Mouse (Mus musculus): ENCODE data around the gene Lypd4.
A peak's percentile ranks its signal among the peaks of the same experiment; 100 is the strongest.

Gene Lypd4

DNA sequence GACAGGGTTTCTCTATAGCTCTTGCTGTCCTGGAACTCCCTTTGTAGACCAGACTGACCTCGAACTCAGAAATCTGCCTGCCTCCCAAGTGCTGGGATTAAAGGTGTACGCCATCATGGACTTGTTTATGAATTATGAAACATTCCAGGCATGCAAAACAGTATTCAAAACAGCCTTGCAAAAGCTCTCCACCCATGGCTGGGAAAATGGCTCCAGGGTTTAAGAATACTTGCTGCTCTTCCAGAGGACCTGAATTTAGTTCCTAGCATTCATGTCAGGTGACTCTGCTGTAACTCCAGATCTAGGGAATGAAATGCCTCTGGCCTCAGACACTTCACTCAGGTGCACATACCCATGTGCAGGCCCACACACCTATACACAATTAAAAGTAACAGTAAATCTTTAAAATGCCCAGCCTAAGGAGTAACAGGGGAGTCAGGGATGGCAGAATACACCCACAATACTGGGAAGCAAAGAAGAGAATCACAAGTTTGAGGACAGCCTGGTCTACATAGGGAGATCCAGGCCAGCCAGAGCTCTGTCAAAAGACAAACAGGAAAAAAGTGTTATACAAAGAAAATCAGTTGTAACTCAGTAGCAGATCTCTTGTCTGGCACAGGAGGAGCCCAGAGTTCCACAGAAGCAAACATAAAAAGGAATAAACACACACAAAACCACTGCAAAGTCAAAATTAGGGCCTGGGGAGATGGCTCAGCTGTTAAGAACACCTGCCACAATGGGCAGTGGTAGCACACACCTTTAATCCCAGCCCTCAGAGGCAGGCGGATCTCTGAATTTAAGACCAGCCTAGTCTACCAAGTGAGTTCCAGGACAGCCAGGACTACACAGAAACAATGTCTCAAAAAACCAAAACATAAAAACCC, 21.7 kb upstream of the Lypd4 start:
- no peak overlapping the region for H3K4me3 ChIP-seq (replicated peaks; ENCODE audit: low read length)
- H3K36me3 ChIP-seq (ENCODE audit: insufficient read depth, low read length), result peaks cover 51% of the 10 kb centered on the region
- peaks cover 67% of the 10 kb centered on the region for H3K4me1 ChIP-seq (replicated peaks; ENCODE audit: low read depth, low read length)
- no peaks in the 10 kb centered on the region for H3K9me3 ChIP-seq (ENCODE audit: low read length)
- H3K27me3 ChIP-seq (ENCODE audit: insufficient read depth, low read length), result no peaks in the 10 kb centered on the region
- TF ChIP-seq POU5F1 (IDR thresholded peaks at IDR 0.05; ENCODE audit: borderline replicate concordance, low read length), result no peak
- TF ChIP-seq NANOG (IDR thresholded peaks at IDR 0.05; ENCODE audit: borderline replicate concordance, low read length), result no peak
- TF ChIP-seq CTCF (conservative IDR thresholded peaks at IDR 0.05; ENCODE audit: low read length), result no peak

DNA sequence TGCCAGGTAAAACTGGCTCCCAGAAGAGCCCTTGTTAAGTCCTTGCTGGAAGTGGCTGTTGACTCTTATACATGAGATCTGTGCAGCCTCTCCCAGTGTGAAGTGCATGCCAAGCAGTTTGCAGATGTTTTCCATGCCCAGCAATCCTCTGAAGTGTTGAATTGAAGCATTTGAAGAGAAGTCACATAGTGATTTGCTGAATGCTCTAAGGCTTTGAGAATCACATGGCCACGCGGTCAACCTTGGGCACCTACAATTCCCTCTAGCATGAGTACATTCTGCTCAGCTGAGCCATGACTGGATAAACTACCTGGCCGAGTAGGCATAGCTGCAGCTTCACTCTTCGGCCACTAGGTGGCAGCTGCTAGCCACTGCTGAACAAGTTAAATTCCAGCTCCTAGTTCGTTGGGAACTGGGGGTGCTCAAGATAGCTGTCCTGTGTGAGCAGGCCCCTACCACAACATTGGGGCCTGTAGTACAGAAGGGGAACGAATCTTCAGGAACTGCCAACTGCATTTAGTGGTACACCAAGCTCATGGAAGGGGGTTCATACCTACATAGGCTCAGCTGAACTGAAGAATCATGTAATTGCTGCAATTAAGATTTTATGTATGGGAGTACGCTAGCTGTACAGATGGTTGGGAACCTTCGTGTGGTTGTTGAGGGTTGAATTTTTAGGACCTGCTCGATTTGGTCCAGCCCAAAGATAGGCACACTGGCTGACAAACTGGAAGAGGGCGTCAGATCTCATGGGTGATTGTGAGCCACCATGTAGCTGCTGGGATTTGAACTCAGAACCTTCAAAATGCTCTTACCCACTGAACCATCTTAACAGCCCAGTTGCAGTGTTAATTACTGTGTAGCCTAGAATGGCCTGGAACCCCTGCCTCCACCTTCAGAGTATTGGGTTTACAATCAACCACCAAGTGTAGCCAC, 20.8 kb upstream of the Lypd4 start:
- Histone ChIP-seq H3K4me3 (replicated peaks; ENCODE audit: low read length) (no peak overlapping the region), H3K27me3 (ENCODE audit: insufficient read depth, low read length) (no peaks in the 10 kb centered on the region), H3K4me1 (replicated peaks; ENCODE audit: low read depth, low read length) (peaks cover 72% of the 10 kb centered on the region), H3K36me3 (ENCODE audit: insufficient read depth, low read length) (peaks cover 60% of the 10 kb centered on the region), H3K9me3 (ENCODE audit: low read length) (no peaks in the 10 kb centered on the region)
- TF ChIP-seq CTCF (conservative IDR thresholded peaks at IDR 0.05; ENCODE audit: low read length) (peak; percentile 100), POU5F1 (IDR thresholded peaks at IDR 0.05; ENCODE audit: borderline replicate concordance, low read length) (no peak)

DNA sequence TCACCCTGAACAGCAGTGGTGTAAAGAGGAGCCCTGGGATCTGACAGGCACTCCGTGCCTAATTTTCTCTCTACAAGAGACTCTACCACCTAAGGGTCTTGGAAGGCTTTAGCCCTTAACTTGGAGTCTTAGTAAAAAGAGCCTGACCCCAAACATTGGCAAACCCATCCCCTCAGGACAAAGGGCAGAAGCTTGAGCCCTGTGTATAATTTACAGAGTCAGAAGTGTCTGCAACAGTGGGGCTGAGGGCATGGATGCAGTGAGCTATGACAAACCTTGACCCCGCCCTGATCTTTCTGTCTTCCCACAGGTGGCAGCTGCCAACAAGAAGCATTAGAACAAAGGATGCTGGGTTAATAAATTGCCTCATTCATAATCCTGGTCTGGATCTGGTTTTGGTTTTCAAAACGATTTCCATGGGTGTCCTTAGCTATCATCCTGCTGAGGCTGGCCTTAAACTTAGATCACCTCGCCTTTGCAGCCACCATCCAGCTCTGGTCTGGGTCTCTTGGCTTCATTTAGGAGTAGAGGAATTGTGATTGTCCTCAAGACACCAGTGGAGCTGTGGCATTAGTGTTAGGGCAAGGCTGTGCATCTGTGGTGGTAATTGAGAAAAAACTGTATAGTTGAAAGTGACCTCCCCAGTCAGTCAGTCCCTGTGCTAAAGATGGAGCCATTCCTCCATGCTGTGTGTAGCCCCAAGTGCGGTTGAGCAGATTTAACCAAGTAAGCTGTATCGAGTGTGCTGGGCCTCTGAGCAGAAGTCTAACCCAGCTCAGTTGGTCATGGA, 19.9 kb upstream of the Lypd4 start:
- no peaks in the 10 kb centered on the region for H3K27me3 ChIP-seq (ENCODE audit: insufficient read depth, low read length)
- peaks cover 73% of the 10 kb centered on the region for H3K4me1 ChIP-seq (replicated peaks; ENCODE audit: low read depth, low read length)
- 0 out of 2 replicates have a peak overlapping the region, but pooled peaks have one; percentile 7 for H3K4me3 ChIP-seq (replicated peaks; ENCODE audit: low read length)
- H3K36me3 ChIP-seq (ENCODE audit: insufficient read depth, low read length), result peaks cover 68% of the 10 kb centered on the region
- no peaks in the 10 kb centered on the region for H3K9me3 ChIP-seq (ENCODE audit: low read length)
- no peak for TF ChIP-seq CTCF (conservative IDR thresholded peaks at IDR 0.05; ENCODE audit: low read length)

DNA sequence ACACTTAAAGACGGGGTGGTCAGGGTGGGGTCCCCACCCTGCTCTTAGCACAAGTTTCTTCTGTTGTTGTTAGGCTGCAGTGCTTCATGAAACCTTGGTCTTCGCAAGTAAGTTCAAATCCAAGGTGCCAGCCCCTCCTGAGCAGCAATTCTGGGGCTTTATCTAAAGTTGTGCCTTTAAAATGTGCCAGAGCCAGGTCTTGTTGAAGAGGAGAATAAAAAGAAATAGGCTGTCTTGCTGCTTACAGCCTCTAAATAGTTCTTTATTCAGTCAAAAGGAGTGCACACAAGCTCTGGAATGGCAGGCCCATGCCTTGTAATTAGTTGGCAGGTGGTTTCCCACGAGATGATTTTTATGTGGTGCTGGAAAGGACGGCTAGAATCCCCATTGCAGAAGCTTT, 17.4 kb upstream of the Lypd4 start:
- H3K27me3 ChIP-seq (ENCODE audit: insufficient read depth, low read length), result no peaks in the 10 kb centered on the region

DNA sequence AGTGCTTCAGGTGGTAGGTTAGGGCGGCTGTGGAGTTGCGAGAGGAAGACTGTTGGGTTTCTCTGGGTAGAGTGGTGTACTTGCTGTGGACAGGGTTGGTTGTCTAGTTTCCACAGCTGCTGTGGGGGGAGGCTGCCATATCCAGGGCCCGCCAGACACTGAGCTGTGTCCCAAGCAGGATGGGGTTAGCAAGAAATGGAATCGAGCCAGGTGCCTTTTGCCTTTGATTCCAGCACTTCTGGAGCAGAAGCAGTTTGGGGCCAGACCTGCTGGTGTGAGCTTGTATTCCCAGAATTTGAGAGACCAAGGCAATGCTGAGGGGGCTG, 16.5 kb upstream of the Lypd4 start:
- peak overlapping the region; percentile 99 for H3K4me3 ChIP-seq (replicated peaks; ENCODE audit: low read length)
- peaks cover 65% of the 10 kb centered on the region for H3K36me3 ChIP-seq (ENCODE audit: insufficient read depth, low read length)
- H3K27me3 ChIP-seq (ENCODE audit: insufficient read depth, low read length), result no peaks in the 10 kb centered on the region
- no peaks in the 10 kb centered on the region for H3K9me3 ChIP-seq (ENCODE audit: low read length)
- TF ChIP-seq NANOG (IDR thresholded peaks at IDR 0.05; ENCODE audit: borderline replicate concordance, low read length) (no peak), CTCF (conservative IDR thresholded peaks at IDR 0.05; ENCODE audit: low read length) (no peak), POU5F1 (IDR thresholded peaks at IDR 0.05; ENCODE audit: borderline replicate concordance, low read length) (no peak)
- peaks cover 75% of the 10 kb centered on the region for H3K4me1 ChIP-seq (replicated peaks; ENCODE audit: low read depth, low read length)

More for the DNA sequence above, 17.4 kb upstream of the Lypd4 start:
- TF ChIP-seq POU5F1 (IDR thresholded peaks at IDR 0.05; ENCODE audit: borderline replicate concordance, low read length) (no peak), CTCF (conservative IDR thresholded peaks at IDR 0.05; ENCODE audit: low read length) (no peak), NANOG (IDR thresholded peaks at IDR 0.05; ENCODE audit: borderline replicate concordance, low read length) (no peak)
- Histone ChIP-seq H3K36me3 (ENCODE audit: insufficient read depth, low read length) (peaks cover 68% of the 10 kb centered on the region), H3K4me3 (replicated peaks; ENCODE audit: low read length) (peak overlapping the region; percentile 99), H3K9me3 (ENCODE audit: low read length) (no peaks in the 10 kb centered on the region), H3K4me1 (replicated peaks; ENCODE audit: low read depth, low read length) (peaks cover 75% of the 10 kb centered on the region)

DNA sequence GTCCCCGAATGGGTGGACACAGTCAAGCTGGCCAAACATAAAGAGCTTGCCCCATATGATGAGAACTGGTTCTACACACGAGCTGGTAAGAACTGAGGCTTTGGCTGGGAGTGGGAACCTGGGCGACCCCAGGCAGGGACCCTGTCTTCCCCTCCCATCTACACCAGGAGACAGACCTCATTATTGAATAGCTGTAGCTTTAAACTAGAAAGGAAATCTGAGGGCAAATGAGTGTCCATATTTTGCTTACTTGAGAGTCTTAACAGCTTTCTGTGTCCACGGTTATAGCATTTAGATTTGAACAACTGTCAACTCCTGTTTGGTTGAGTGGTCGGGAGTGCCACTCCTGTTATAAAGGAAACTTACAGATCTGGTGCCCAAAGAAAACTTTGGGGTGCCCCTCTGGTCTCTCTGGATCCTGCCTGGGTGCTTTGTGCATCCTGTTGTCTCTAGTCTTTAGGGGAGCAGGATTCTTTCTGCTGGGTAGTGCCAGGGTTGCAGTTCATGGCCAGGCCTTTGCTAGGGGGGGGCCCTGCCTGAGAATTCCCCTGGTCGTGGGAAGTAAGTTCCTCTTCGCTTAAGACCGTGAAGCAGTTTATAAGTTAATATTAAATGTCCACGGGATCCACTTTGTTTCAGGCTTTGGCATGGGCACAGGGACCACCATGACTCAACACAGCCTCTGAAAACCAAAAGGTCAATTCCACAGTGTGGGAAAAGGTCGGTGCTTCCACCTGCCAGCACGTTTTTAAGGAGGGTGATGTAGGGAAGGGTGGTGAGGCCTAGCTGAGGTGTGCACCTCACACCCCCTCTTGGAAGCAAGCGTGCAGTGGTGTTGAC, 15.9 kb upstream of the Lypd4 start:
- H3K27me3 ChIP-seq (ENCODE audit: insufficient read depth, low read length), result no peaks in the 10 kb centered on the region
- no peaks in the 10 kb centered on the region for H3K9me3 ChIP-seq (ENCODE audit: low read length)
- H3K4me3 ChIP-seq (replicated peaks; ENCODE audit: low read length), result peak overlapping the region; percentile 99
- TF ChIP-seq NANOG (IDR thresholded peaks at IDR 0.05; ENCODE audit: borderline replicate concordance, low read length) (no peak), POU5F1 (IDR thresholded peaks at IDR 0.05; ENCODE audit: borderline replicate concordance, low read length) (no peak), CTCF (conservative IDR thresholded peaks at IDR 0.05; ENCODE audit: low read length) (no peak)
- peaks cover 75% of the 10 kb centered on the region for H3K4me1 ChIP-seq (replicated peaks; ENCODE audit: low read depth, low read length)
- peaks cover 59% of the 10 kb centered on the region for H3K36me3 ChIP-seq (ENCODE audit: insufficient read depth, low read length)

DNA sequence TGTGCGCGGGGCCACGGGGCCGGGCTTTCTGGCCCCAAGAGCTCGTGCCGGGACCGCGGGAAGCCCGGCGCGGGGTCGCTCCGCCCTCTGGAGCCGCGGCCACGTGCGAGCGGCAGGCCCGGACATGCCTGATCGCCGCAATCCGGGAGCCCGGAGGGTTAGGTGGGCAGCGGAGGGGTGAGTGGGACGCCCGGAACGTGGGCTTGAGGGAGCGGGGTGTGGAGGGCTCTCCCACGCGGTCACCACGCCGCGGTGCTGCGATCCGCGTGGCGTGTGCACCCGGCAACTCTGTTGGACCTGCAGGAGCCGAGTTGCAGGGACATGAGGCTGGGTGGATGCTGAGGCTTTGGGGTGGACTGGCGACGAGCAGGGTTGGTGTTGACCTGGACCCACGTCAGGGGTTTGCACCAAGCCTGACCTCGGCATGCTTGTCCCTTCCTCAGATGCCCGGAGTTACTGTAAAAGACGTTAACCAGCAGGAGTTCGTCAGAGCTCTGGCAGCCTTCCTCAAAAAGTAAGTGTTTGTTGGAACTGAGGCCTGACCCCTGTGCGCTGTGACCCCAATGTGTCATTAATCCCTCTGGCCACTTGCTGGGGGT, 15.1 kb upstream of the Lypd4 start:
- Histone ChIP-seq H3K4me3 (replicated peaks; ENCODE audit: low read length) (peak overlapping the region; percentile 99), H3K27me3 (ENCODE audit: insufficient read depth, low read length) (no peaks in the 10 kb centered on the region), H3K9me3 (ENCODE audit: low read length) (no peaks in the 10 kb centered on the region), H3K36me3 (ENCODE audit: insufficient read depth, low read length) (peaks cover 50% of the 10 kb centered on the region), H3K4me1 (replicated peaks; ENCODE audit: low read depth, low read length) (peaks cover 77% of the 10 kb centered on the region)
- no peak for TF ChIP-seq POU5F1 (IDR thresholded peaks at IDR 0.05; ENCODE audit: borderline replicate concordance, low read length)
- TF ChIP-seq CTCF (conservative IDR thresholded peaks at IDR 0.05; ENCODE audit: low read length), result no peak
- TF ChIP-seq NANOG (IDR thresholded peaks at IDR 0.05; ENCODE audit: borderline replicate concordance, low read length), result no peak

All from E14TG2a.4 (cell line).